Mouse (Mus musculus) heart, adult 2 months (tissue): ENCODE data around the gene Cep70. TPM values are rescaled to one million over a fixed set of nuclear protein-coding genes. Genes with fewer than 3 reads are reported as not detected.

Experiments
- DNase-seq, 2 experiments: peaks; one replicate each; pipeline ENCODE4 v3.0.0; 2021
- H3K27ac ChIP-seq: fragments of 200-600 bp; 2 replicates; pipeline ENCODE4 v1.8.1; 2022
- H3K27me3 ChIP-seq: fragments of 200-500 bp; 2 replicates; pipeline ENCODE4 v1.6.1; 2012; ENCODE audit warnings: mild to moderate bottlenecking, low read length, inconsistent platforms, mixed read lengths; ENCODE audit not compliant: control insufficient read depth, insufficient read depth
- H3K36me3 ChIP-seq: fragments of 200-500 bp; 2 replicates; pipeline ENCODE4 v1.6.1; 2012; ENCODE audit warnings: low read length, inconsistent platforms; ENCODE audit not compliant: control insufficient read depth, insufficient read depth
- H3K4me1 ChIP-seq: fragments of 200-500 bp; 2 replicates; pipeline ENCODE4 v1.6.1; 2011; ENCODE audit warnings: low read length; ENCODE audit not compliant: control insufficient read depth, insufficient read depth
- H3K4me3 ChIP-seq: fragments of 200-600 bp; 2 replicates; pipeline ENCODE4 v1.8.1; 2022
- H3K79me2 ChIP-seq: fragments of 200-500 bp; replicated peaks from 2 replicates; pipeline ENCODE4 v1.6.1; 2012; ENCODE audit warnings: mild to moderate bottlenecking, inconsistent platforms, low read length, moderate library complexity, mixed read lengths; ENCODE audit not compliant: control insufficient read depth, insufficient read depth
- H3K9ac ChIP-seq: fragments of 200-500 bp; 2 replicates; pipeline ENCODE4 v1.6.1; 2012; ENCODE audit warnings: low read depth, mild to moderate bottlenecking, control low read depth, inconsistent platforms, low read length, mixed read lengths
- CTCF ChIP-seq: fragments of 200-600 bp; IDR thresholded peaks from 2 replicates; pipeline ENCODE4 v1.8.1; 2022; ENCODE audit warnings: antibody characterized with exemption, mild to moderate bottlenecking, moderate library complexity
- EP300 ChIP-seq: fragments of 200-500 bp; IDR thresholded peaks from 2 replicates; pipeline ENCODE4 v1.6.1; 2011; ENCODE audit warnings: low read depth, low read length, control low read depth; ENCODE audit not compliant: insufficient read depth
- POLR2A ChIP-seq: fragments of 200-500 bp; IDR thresholded peaks from 2 replicates; pipeline ENCODE4 v1.6.1; 2011; ENCODE audit warnings: mild to moderate bottlenecking, low read depth, low read length, control low read depth; ENCODE audit not compliant: insufficient read depth
- WGBS: fragments of 180-500 bp; shearing (Covaris S2); methylation state at CpG from one replicate; pipeline ENCODE4 v1.1.7; 2018; 5-methylcytosine and 5-hydroxymethylcytosine counted together
- intact Hi-C: fragments of 180-260 bp; cut with DNase I; formaldehyde crosslinking; loops from one replicate; pipeline ENCODE4 v1.15.1; 2025
- polyA plus RNA-seq: library from polyadenylated mRNA; depleted of rRNA; stranded (reverse); fragments of >200 nt; gene quantifications from 2 replicates; pipeline ENCODE4 v1.2.3, GENCODE M21; 2012
- total RNA-seq, 2 experiments: library from RNA; stranded (reverse); gene quantifications; 2 replicates each; pipeline ENCODE4 v1.2.3; 2021

The Cep70 gene
- total and polyA plus RNA-seq, 3 experiments: 2.3 to 8.1 (median 5.5) TPM

- Histone ChIP-seq H3K4me1 (no peaks in the 10 kb centered on the region), H3K4me3 (no peak overlapping the region), H3K27me3 (no peaks in the 10 kb centered on the region), H3K9ac (no peak overlapping the region), H3K79me2 (no peaks in the 10 kb centered on the region), H3K27ac (no peak overlapping the region), H3K36me3 (no peaks in the 10 kb centered on the region)
- intact Hi-C loops: no loop called here
- TF ChIP-seq EP300: no peak
- TF ChIP-seq POLR2A: no peak
- no peak for TF ChIP-seq CTCF
- DNase-seq: peak in 1 of 2 experiments; percentile 24
- WGBS: 74% methylated on average over 14 of the region's 14 CpGs
Observed at GRCm38 (mm10) chr9:99229450-99229849, 13.7 kb upstream of the Cep70 start.

- Histone ChIP-seq H3K79me2 (no peaks in the 10 kb centered on the region), H3K4me3 (no peak within 1 kb of the TSS), H3K4me1 (no peaks in the 10 kb centered on the region), H3K27ac (no peak within 1 kb of the TSS), H3K36me3 (no peaks in the 10 kb centered on the region), H3K9ac (no peak within 1 kb of the TSS), H3K27me3 (no peaks in the 10 kb centered on the region)
- DNase-seq: no peak
- no peak for TF ChIP-seq POLR2A
- TF ChIP-seq EP300: no peak
- no peak for TF ChIP-seq CTCF
- intact Hi-C loops: no loop called here
- 87% methylated on average over 14 of the region's 14 CpGs for WGBS
Observed at GRCm38 (mm10) chr9:99237139-99237538, 6.0 kb upstream of the Cep70 start, which contains the start of gene Faiml. Faiml (minus strand) TSS chr9:99237239.

GRCm38 (mm10) chr9:99238276-99238675, 4.9 kb upstream of the Cep70 start:
- Histone ChIP-seq H3K4me3 (no peak overlapping the region), H3K4me1 (no peaks in the 10 kb centered on the region; the same call in 1 of the 2 replicates), H3K79me2 (no peaks in the 10 kb centered on the region), H3K9ac (no peak overlapping the region), H3K27ac (no peak overlapping the region), H3K36me3 (no peaks in the 10 kb centered on the region), H3K27me3 (no peaks in the 10 kb centered on the region)
- TF ChIP-seq POLR2A: no peak
- TF ChIP-seq EP300: no peak
- TF ChIP-seq CTCF: no peak
- intact Hi-C loops: no loop called here
- 84% methylated on average over 10 of the region's 10 CpGs for WGBS
- no peak for DNase-seq

- no peaks in the 10 kb centered on the region; the same call in 1 of the 2 replicates for H3K4me1 ChIP-seq
- no peak overlapping the region for H3K27ac ChIP-seq
- TF ChIP-seq EP300 (no peak), POLR2A (no peak), CTCF (no peak)
- H3K9ac ChIP-seq: no peak overlapping the region
- H3K27me3 ChIP-seq: no peaks in the 10 kb centered on the region
- no peak overlapping the region for H3K4me3 ChIP-seq
- DNase-seq: no peak
- 32% methylated on average over 1 of the region's 1 CpGs for WGBS
- no peaks in the 10 kb centered on the region for H3K79me2 ChIP-seq
- H3K36me3 ChIP-seq: no peaks in the 10 kb centered on the region
- intact Hi-C loops: no loop called here
Observed at GRCm38 (mm10) chr9:99239256-99239655, 3.9 kb upstream of the Cep70 start.

GRCm38 (mm10) chr9:99240571-99240970, 2.6 kb upstream of the Cep70 start:
- WGBS: 58% methylated on average over 5 of the region's 5 CpGs
- H3K36me3 ChIP-seq: no peaks in the 10 kb centered on the region
- H3K27me3 ChIP-seq: no peaks in the 10 kb centered on the region
- no peak for DNase-seq
- no peaks in the 10 kb centered on the region for H3K79me2 ChIP-seq
- no peaks in the 10 kb centered on the region; the same call in 1 of the 2 replicates for H3K4me1 ChIP-seq
- TF ChIP-seq POLR2A: no peak
- TF ChIP-seq CTCF: no peak
- no peak for TF ChIP-seq EP300
- no peak overlapping the region for H3K27ac ChIP-seq
- no peak overlapping the region for H3K4me3 ChIP-seq
- intact Hi-C loops: loop anchor here (5.0 to 10.0 kb wide), 4 partner anchors 197 to 626 kb away; partner anchors contain the start of genes Dbr1 and Mras
- no peak overlapping the region for H3K9ac ChIP-seq

GRCm38 (mm10) chr9:99242035-99242434, 1.1 kb upstream of the Cep70 start:
- Histone ChIP-seq H3K36me3 (no peaks in the 10 kb centered on the region), H3K79me2 (no peaks in the 10 kb centered on the region), H3K27ac (no peak overlapping the region), H3K9ac (no peak overlapping the region), H3K27me3 (no peaks in the 10 kb centered on the region), H3K4me3 (peak overlapping the region; percentile 73), H3K4me1 (no peaks in the 10 kb centered on the region; the same call in 1 of the 2 replicates)
- intact Hi-C loops: loop anchor here (1.0 to 10.0 kb wide), 6 partner anchors 101 to 627 kb away; partner anchors contain the start of genes Dbr1, Mras and Pik3cb
- DNase-seq: peak; percentile 48 to 66
- TF ChIP-seq CTCF (peak; percentile 98), EP300 (0 out of 2 replicates have a peak, but pooled peaks have one; percentile 41), POLR2A (no peak)
- WGBS: 1% methylated on average over 7 of the region's 7 CpGs
